Mouse (Mus musculus): ENCODE data around the gene Rtf1. TPM values are rescaled to one million over a fixed set of nuclear protein-coding genes. Genes with fewer than 3 reads are reported as not detected.
"Not testable (repeated sequence)": the region's sequence is repeated elsewhere in the genome, so short reads cannot be mapped to it uniquely, and the experiment has no call there.

Gene Rtf1
- polyA plus RNA-seq, 1 experiment from 2014 or later, result 32.6 TPM

DNA sequence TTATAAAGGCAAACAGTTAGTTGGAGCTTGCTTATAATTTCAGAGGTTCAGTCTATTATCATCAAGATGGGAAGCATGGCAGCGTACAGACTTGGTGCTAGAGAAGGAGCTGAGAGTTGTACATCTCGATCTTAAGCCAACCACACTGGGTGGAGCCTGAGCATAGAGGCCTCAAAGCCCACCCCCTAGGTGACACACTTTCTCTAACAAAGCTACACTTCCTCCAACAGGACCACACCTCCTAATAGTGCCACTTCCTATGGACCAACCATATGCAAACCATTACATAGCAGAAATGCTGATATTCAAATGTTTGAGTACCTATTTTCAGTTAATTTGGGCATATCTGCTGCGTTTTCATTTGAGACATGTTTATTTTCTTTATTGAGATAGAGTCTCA, 35.1 kb downstream of the Rtf1 start:
- Histone ChIP-seq H3K9ac (ENCODE audit: low read length) (no peak overlapping the region), H3K4me2 (ENCODE audit: low read length) (no peak overlapping the region), H3K27ac (ENCODE audit: low read depth, low read length) (no peak overlapping the region), H3K4me3 (ENCODE audit: low read depth, low read length) (no peak overlapping the region), H3K36me3 (ENCODE audit: control insufficient read depth, insufficient read depth, low read length) (peaks cover 61% of the 10 kb centered on the region), H3K27me3 (replicated peaks; ENCODE audit: control insufficient read depth, insufficient read depth, low read length) (no peaks in the 10 kb centered on the region), H3K4me1 (ENCODE audit: control insufficient read depth, insufficient read depth, low read length) (no peaks in the 10 kb centered on the region), H3K9me3 (replicated peaks; ENCODE audit: control insufficient read depth, low read length) (no peaks in the 10 kb centered on the region)
- ATAC-seq (no peak), DNase-seq (ENCODE audit: low spot score) (no peak)
- 91% methylated on average over 3 of the region's 3 CpGs for WGBS

DNA sequence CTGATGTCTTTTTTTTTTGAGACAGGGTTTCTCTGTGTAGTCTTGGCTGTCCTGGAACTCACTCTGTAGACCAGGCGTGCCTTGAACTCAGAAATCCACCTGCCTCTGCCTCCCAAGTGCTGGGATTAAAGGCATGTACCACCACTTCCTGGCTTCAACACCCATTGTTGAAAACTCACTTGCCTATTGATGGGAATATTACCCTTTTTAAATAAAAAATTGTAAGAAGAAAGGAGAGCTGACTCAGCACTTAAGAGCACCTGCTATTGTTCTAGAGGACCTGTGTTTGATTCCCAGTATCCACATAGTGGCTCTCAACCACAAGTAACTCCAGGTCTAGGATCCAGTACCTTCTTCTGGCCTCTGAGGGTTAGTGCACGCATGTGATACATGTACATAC, 41.0 kb downstream of the Rtf1 start:
- H3K27me3 ChIP-seq (replicated peaks; ENCODE audit: control insufficient read depth, insufficient read depth, low read length); H3K4me3 ChIP-seq (ENCODE audit: low read depth, low read length); H3K9me3 ChIP-seq (replicated peaks; ENCODE audit: control insufficient read depth, low read length); H3K4me1 ChIP-seq (ENCODE audit: control insufficient read depth, insufficient read depth, low read length); H3K9ac ChIP-seq (ENCODE audit: low read length); ATAC-seq; H3K27ac ChIP-seq (ENCODE audit: low read depth, low read length); DNase-seq (ENCODE audit: low spot score); H3K4me2 ChIP-seq (ENCODE audit: low read length): not testable (repeated sequence)
- peaks cover 69% of the 10 kb centered on the region for H3K36me3 ChIP-seq (ENCODE audit: control insufficient read depth, insufficient read depth, low read length)
- WGBS, result 86% methylated on average over 2 of the region's 2 CpGs

DNA sequence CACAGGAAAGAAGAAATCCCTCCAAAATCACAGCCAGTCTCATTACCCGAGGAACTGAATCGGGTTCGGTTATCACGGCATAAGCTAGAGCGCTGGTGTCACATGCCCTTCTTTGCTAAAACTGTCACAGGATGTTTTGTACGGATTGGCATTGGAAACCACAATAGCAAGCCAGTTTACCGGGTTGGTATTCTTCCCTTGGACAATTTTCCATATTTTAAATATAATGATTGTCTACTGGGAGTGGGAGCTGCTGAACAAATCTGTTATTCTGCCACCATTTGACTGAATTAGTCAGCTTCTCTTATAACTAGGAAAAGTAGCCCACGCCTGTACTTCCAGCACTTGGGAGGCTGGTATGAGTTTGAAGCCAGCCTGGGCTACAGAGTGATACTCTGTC, 46.2 kb downstream of the Rtf1 start:
- DNase-seq (ENCODE audit: low spot score) (no peak), ATAC-seq (no peak)
- no peak overlapping the region for H3K4me3 ChIP-seq (ENCODE audit: low read depth, low read length)
- no peak overlapping the region for H3K9ac ChIP-seq (ENCODE audit: low read length)
- no peaks in the 10 kb centered on the region for H3K27me3 ChIP-seq (replicated peaks; ENCODE audit: control insufficient read depth, insufficient read depth, low read length)
- H3K4me2 ChIP-seq (ENCODE audit: low read length), result no peak overlapping the region
- H3K27ac ChIP-seq (ENCODE audit: low read depth, low read length), result no peak overlapping the region
- WGBS, result 96% methylated on average over 8 of the region's 8 CpGs
- H3K4me1 ChIP-seq (ENCODE audit: control insufficient read depth, insufficient read depth, low read length), result no peaks in the 10 kb centered on the region
- no peaks in the 10 kb centered on the region for H3K9me3 ChIP-seq (replicated peaks; ENCODE audit: control insufficient read depth, low read length)
- H3K36me3 ChIP-seq (ENCODE audit: control insufficient read depth, insufficient read depth, low read length), result peaks cover 82% of the 10 kb centered on the region

DNA sequence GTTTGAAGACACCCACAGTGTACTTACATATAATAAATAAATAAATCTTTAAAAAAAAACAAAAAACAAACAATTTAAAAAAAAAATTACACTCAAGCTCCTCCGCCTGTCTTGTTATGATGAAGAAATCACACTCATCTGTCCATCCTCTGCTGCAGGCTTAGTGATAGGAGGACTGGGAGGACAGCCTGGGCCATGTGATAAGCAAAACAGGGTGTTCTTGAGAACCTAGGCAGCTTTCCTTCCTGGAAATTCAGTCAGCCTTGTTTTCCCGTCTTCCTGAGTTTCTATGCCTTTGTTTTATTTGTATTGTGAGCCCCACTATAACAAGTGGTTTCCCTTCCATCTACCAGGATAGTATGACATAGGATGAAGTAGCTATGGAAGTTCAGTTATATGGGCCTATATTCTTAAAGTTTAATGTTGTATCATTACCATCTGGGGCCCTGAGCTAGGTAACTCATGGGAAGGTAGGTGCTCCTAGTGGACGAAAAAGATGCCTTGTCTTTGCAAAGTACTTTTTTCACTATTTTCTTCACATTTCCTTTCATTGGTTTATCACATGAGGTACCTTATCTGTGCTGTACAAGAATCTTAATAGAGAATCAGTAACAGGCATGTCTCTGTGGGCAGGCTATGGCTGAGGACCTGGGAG, 53.0 kb downstream of the Rtf1 start:
- H3K9me3 ChIP-seq (replicated peaks; ENCODE audit: control insufficient read depth, low read length), result no peaks in the 10 kb centered on the region
- H3K36me3 ChIP-seq (ENCODE audit: control insufficient read depth, insufficient read depth, low read length), result peaks cover 90% of the 10 kb centered on the region
- no peak overlapping the region for H3K4me2 ChIP-seq (ENCODE audit: low read length)
- ATAC-seq (no peak), DNase-seq (ENCODE audit: low spot score) (no peak)
- no peaks in the 10 kb centered on the region for H3K27me3 ChIP-seq (replicated peaks; ENCODE audit: control insufficient read depth, insufficient read depth, low read length)
- H3K27ac ChIP-seq (ENCODE audit: low read depth, low read length), result no peak overlapping the region
- no peak overlapping the region for H3K9ac ChIP-seq (ENCODE audit: low read length)
- 91% methylated on average over 3 of the region's 3 CpGs for WGBS
- no peaks in the 10 kb centered on the region for H3K4me1 ChIP-seq (ENCODE audit: control insufficient read depth, insufficient read depth, low read length)
- H3K4me3 ChIP-seq (ENCODE audit: low read depth, low read length), result no peak overlapping the region

DNA sequence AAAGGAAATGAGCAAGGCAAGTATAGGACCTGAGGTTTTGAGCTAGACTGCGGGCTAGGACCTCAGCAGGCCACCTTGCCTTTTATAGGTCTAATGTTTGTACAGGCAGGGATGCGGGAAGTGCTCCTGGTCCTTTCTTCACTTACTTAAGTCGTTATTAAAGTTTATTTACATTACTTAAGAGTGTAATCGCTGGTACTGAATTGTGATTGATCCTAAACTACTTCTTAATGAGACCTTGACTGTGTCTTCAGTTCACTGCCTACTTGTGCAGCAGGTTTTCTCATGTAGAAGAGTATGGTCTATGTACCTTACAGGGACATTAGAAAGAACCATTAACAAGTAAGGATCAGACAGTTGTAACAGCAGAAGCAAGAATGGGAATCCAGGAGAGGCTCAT, 55.9 kb downstream of the Rtf1 start:
- no peaks in the 10 kb centered on the region for H3K27me3 ChIP-seq (replicated peaks; ENCODE audit: control insufficient read depth, insufficient read depth, low read length)
- no peaks in the 10 kb centered on the region for H3K9me3 ChIP-seq (replicated peaks; ENCODE audit: control insufficient read depth, low read length)
- no peak for ATAC-seq
- no peak overlapping the region for H3K27ac ChIP-seq (ENCODE audit: low read depth, low read length)
- H3K9ac ChIP-seq (ENCODE audit: low read length), result no peak overlapping the region
- no peak for DNase-seq (ENCODE audit: low spot score)
- WGBS, result 86% methylated on average over 4 of the region's 4 CpGs
- no peaks in the 10 kb centered on the region for H3K4me1 ChIP-seq (ENCODE audit: control insufficient read depth, insufficient read depth, low read length)
- peaks cover 97% of the 10 kb centered on the region for H3K36me3 ChIP-seq (ENCODE audit: control insufficient read depth, insufficient read depth, low read length)
- no peak overlapping the region for H3K4me2 ChIP-seq (ENCODE audit: low read length)
- no peak overlapping the region for H3K4me3 ChIP-seq (ENCODE audit: low read depth, low read length)

GRCm38 (mm10) chr2:119737124-119737523, 62.3 kb downstream of the Rtf1 start:
- no peak overlapping the region for H3K4me2 ChIP-seq (ENCODE audit: low read length)
- no peak for ATAC-seq
- DNase-seq (ENCODE audit: low spot score), result no peak
- H3K4me3 ChIP-seq (ENCODE audit: low read depth, low read length), result no peak overlapping the region
- H3K9ac ChIP-seq (ENCODE audit: low read length), result no peak overlapping the region
- H3K27ac ChIP-seq (ENCODE audit: low read depth, low read length), result no peak overlapping the region
- 0 out of 2 replicates have a peak, but pooled peaks cover 5% of the 10 kb centered on the region for H3K4me1 ChIP-seq (ENCODE audit: control insufficient read depth, insufficient read depth, low read length)
- no peaks in the 10 kb centered on the region for H3K9me3 ChIP-seq (replicated peaks; ENCODE audit: control insufficient read depth, low read length)
- WGBS, result 21% methylated on average over 12 of the region's 12 CpGs
- H3K36me3 ChIP-seq (ENCODE audit: control insufficient read depth, insufficient read depth, low read length), result peaks cover 37% of the 10 kb centered on the region
- 0 out of 2 replicates have a peak, but pooled peaks cover 6% of the 10 kb centered on the region for H3K27me3 ChIP-seq (replicated peaks; ENCODE audit: control insufficient read depth, insufficient read depth, low read length)

DNA sequence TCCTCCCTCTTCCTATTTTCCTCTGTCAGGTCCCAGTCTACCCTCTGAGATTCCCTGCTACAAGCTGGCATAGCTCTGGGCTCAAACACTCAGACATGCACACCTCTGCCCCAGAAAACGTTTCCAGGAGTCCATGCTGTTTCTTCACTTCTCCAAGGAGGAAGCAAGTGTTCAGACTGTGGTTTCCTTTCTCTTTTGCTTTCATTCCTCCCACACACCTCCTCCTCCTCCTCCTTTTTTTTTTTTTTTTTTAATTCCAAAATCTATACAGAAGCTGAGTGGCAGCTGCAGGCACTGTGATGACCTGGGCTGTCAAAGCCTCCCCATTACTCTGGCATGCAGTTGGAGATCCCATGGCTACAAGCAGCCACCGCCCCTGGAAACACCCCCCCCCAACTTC, 65.7 kb downstream of the Rtf1 start:
- no peak overlapping the region for H3K4me2 ChIP-seq (ENCODE audit: low read length)
- peaks cover 14% of the 10 kb centered on the region; the same call in 1 of the 2 replicates for H3K4me1 ChIP-seq (ENCODE audit: control insufficient read depth, insufficient read depth, low read length)
- H3K9me3 ChIP-seq (replicated peaks; ENCODE audit: control insufficient read depth, low read length), result no peaks in the 10 kb centered on the region
- 13% methylated on average over 2 of the region's 2 CpGs for WGBS
- no peak overlapping the region for H3K27ac ChIP-seq (ENCODE audit: low read depth, low read length)
- H3K36me3 ChIP-seq (ENCODE audit: control insufficient read depth, insufficient read depth, low read length), result peaks cover 5% of the 10 kb centered on the region; the same call in 1 of the 2 replicates
- DNase-seq (ENCODE audit: low spot score), result no peak
- no peak overlapping the region for H3K9ac ChIP-seq (ENCODE audit: low read length)
- no peak overlapping the region for H3K4me3 ChIP-seq (ENCODE audit: low read depth, low read length)
- peaks cover 40% of the 10 kb centered on the region for H3K27me3 ChIP-seq (replicated peaks; ENCODE audit: control insufficient read depth, insufficient read depth, low read length)
- no peak for ATAC-seq

- H3K4me3 ChIP-seq (ENCODE audit: low read depth, low read length), result peak within 1 kb of the TSS; percentile 56
- peaks cover 43% of the 10 kb centered on the region for H3K27me3 ChIP-seq (replicated peaks; ENCODE audit: control insufficient read depth, insufficient read depth, low read length)
- peaks cover 14% of the 10 kb centered on the region; the same call in 1 of the 2 replicates for H3K4me1 ChIP-seq (ENCODE audit: control insufficient read depth, insufficient read depth, low read length)
- DNase-seq (ENCODE audit: low spot score), result peak; percentile 72
- no peaks in the 10 kb centered on the region for H3K9me3 ChIP-seq (replicated peaks; ENCODE audit: control insufficient read depth, low read length)
- under 1% methylated on average over 49 of the region's 53 CpGs for WGBS
- peak within 1 kb of the TSS; percentile 14; the same call in 1 of the 2 replicates for H3K27ac ChIP-seq (ENCODE audit: low read depth, low read length)
- H3K9ac ChIP-seq (ENCODE audit: low read length), result peak within 1 kb of the TSS; percentile 56
- H3K36me3 ChIP-seq (ENCODE audit: control insufficient read depth, insufficient read depth, low read length), result no peaks in the 10 kb centered on the region
- H3K4me2 ChIP-seq (ENCODE audit: low read length), result peak within 1 kb of the TSS; percentile 99
- peak; percentile 86 for ATAC-seq
Observed at GRCm38 (mm10) chr2:119741581-119742411, 66.9 kb downstream of the Rtf1 start, which contains the start of gene Itpka. Gene Itpka (plus strand): TSS chr2:119742337.
